Mouse (Mus musculus): Measurements from ENCODE around the gene Serpina10. TPM values are rescaled to one million over a fixed set of nuclear protein-coding genes. Genes with fewer than 3 reads are reported as not detected.

The Serpina10 gene
- polyA plus RNA-seq, 1 experiment from 2014 or later = not detected

GRCm38 (mm10) chr12:103569690-103570089, 61.6 kb downstream of the Serpina10 start:
- DNase-seq (ENCODE audit: low spot score, missing footprints) = no peak
- Histone ChIP-seq H3K27ac (ENCODE audit: low read depth, low read length) (no peak overlapping the region), H3K4me1 (ENCODE audit: control insufficient read depth, insufficient read depth, low read length) (no peaks in the 10 kb centered on the region), H3K9me3 (ENCODE audit: control insufficient read depth, low read length) (no peaks in the 10 kb centered on the region), H3K4me3 (ENCODE audit: low read depth, low read length) (no peak overlapping the region), H3K9ac (ENCODE audit: low read length) (no peak overlapping the region), H3K36me3 (ENCODE audit: control insufficient read depth, insufficient read depth, low read length) (no peaks in the 10 kb centered on the region), H3K4me2 (no peak overlapping the region), H3K27me3 (ENCODE audit: control insufficient read depth, insufficient read depth, low read length) (no peaks in the 10 kb centered on the region)
- ATAC-seq (ENCODE audit: low FRiP score) = no peak
- 68% methylated on average over 6 of the region's 6 CpGs for WGBS

- no peak overlapping the region for H3K4me3 ChIP-seq (ENCODE audit: low read depth, low read length)
- DNase-seq (ENCODE audit: low spot score, missing footprints) (no peak), ATAC-seq (ENCODE audit: low FRiP score) (no peak)
- no peak overlapping the region for H3K9ac ChIP-seq (ENCODE audit: low read length)
- WGBS = 66% methylated on average over 3 of the region's 3 CpGs
- H3K27me3 ChIP-seq (ENCODE audit: control insufficient read depth, insufficient read depth, low read length) = no peaks in the 10 kb centered on the region
- H3K4me2 ChIP-seq = no peak overlapping the region
- H3K9me3 ChIP-seq (ENCODE audit: control insufficient read depth, low read length) = no peaks in the 10 kb centered on the region
- H3K4me1 ChIP-seq (ENCODE audit: control insufficient read depth, insufficient read depth, low read length) = no peaks in the 10 kb centered on the region
- H3K36me3 ChIP-seq (ENCODE audit: control insufficient read depth, insufficient read depth, low read length) = no peaks in the 10 kb centered on the region
- H3K27ac ChIP-seq (ENCODE audit: low read depth, low read length) = no peak overlapping the region
These were observed 64.1 kb downstream of the Serpina10 start for GRCm38 (mm10) chr12:103567129-103567528.

- Histone ChIP-seq H3K9me3 (ENCODE audit: control insufficient read depth, low read length) (no peaks in the 10 kb centered on the region), H3K27ac (ENCODE audit: low read depth, low read length) (no peak overlapping the region), H3K4me2 (no peak overlapping the region), H3K36me3 (ENCODE audit: control insufficient read depth, insufficient read depth, low read length) (no peaks in the 10 kb centered on the region), H3K4me1 (ENCODE audit: control insufficient read depth, insufficient read depth, low read length) (no peaks in the 10 kb centered on the region), H3K9ac (ENCODE audit: low read length) (no peak overlapping the region), H3K27me3 (ENCODE audit: control insufficient read depth, insufficient read depth, low read length) (no peaks in the 10 kb centered on the region), H3K4me3 (ENCODE audit: low read depth, low read length) (no peak overlapping the region)
- no peak for ATAC-seq (ENCODE audit: low FRiP score)
- WGBS = 89% methylated on average over 7 of the region's 7 CpGs
- DNase-seq (ENCODE audit: low spot score, missing footprints) = no peak
These were observed 66.1 kb downstream of the Serpina10 start for GRCm38 (mm10) chr12:103565151-103565550.

Other genes starting within 250 kb of the Serpina10 start
- 13.9 and 14.1 TPM in 2 replicates for gene Otub2, start 242.8 kb downstream of the Serpina10 start, polyA plus RNA-seq (2014; fragmentation: Nextera tagmentation; extraction: Ambion mirVana)
- 0.59 and 0.81 TPM in 2 replicates for gene 9330161L09Rik, start 223.6 kb downstream of the Serpina10 start, polyA plus RNA-seq (2014; fragmentation: Nextera tagmentation; extraction: Ambion mirVana)
- 107 and 114 TPM in 2 replicates for gene Ddx24, start 205.6 kb downstream of the Serpina10 start, polyA plus RNA-seq (2014; fragmentation: Nextera tagmentation; extraction: Ambion mirVana)
- 3.7 and 4.1 TPM in 2 replicates for gene Ifi27, start 197.2 kb downstream of the Serpina10 start, polyA plus RNA-seq (2014; fragmentation: Nextera tagmentation; extraction: Ambion mirVana)
- 2.0 and 2.1 TPM in 2 replicates for gene Ifi27l2a, start 187.8 kb downstream of the Serpina10 start, polyA plus RNA-seq (2014; fragmentation: Nextera tagmentation; extraction: Ambion mirVana)
- gene Ifi27l2b, start 174.2 kb downstream of the Serpina10 start, polyA plus RNA-seq (2014; fragmentation: Nextera tagmentation; extraction: Ambion mirVana) = not detected in 2 replicates
- 3.5 and 4.7 TPM in 2 replicates for gene Ppp4r4, start 99.2 kb downstream of the Serpina10 start, polyA plus RNA-seq (2014; fragmentation: Nextera tagmentation; extraction: Ambion mirVana)
- not detected in 2 replicates for gene Serpina6, start 25.8 kb upstream of the Serpina10 start, polyA plus RNA-seq (2014; fragmentation: Nextera tagmentation; extraction: Ambion mirVana)
- not detected in 2 replicates for gene Serpina16, start 44.7 kb upstream of the Serpina10 start, polyA plus RNA-seq (2014; fragmentation: Nextera tagmentation; extraction: Ambion mirVana)
- gene Serpina1f, start 64.1 kb upstream of the Serpina10 start, polyA plus RNA-seq (2014; fragmentation: Nextera tagmentation; extraction: Ambion mirVana) = not detected in 2 replicates
- gene Serpina1d, start 142.1 kb upstream of the Serpina10 start, polyA plus RNA-seq (2014; fragmentation: Nextera tagmentation; extraction: Ambion mirVana) = not detected in 2 replicates
- not detected in 2 replicates for gene Serpina1b, start 198.9 kb upstream of the Serpina10 start, polyA plus RNA-seq (2014; fragmentation: Nextera tagmentation; extraction: Ambion mirVana)
- not detected in 2 replicates for gene Serpina1a, start 232.1 kb upstream of the Serpina10 start, polyA plus RNA-seq (2014; fragmentation: Nextera tagmentation; extraction: Ambion mirVana)

All from midbrain, embryonic 11.5 days (tissue).